Mouse (Mus musculus) activated CD4-positive, CD25-positive, alpha-beta regulatory T cell, adult 9 weeks (primary cell): ENCODE data around the gene Zfp14. TPM values are rescaled to one million over a fixed set of nuclear protein-coding genes. Genes with fewer than 3 reads are reported as not detected.

Source experiments
- polyA plus RNA-seq: library from polyadenylated mRNA; unstranded; fragments of 100-300 nt; shearing (Covaris generic); gene quantifications from one replicate; pipeline ENCODE4 v1.2.1, GENCODE M21; 2017

The Zfp14 gene
- polyA plus RNA-seq, result 6.8 TPM

GRCm38 (mm10) chr7:30050882-30051548, at the start of gene Zfp14:
Zfp14 (minus strand) TSS chr7:30051380.

GRCm38 (mm10) chr7:30094646-30095429, 43.7 kb upstream of the Zfp14 start, which contains the start of gene Zfp260:
Zfp260 (plus strand) TSS chr7:30094777.

GRCm38 (mm10) chr7:30090092-30090969, 39.2 kb upstream of the Zfp14 start, which contains the start of the genes Gm26920 and Zfp566:
Gm26920 (minus strand) TSS chr7:30090410.
Zfp566 (minus strand) TSS chr7:30090527.

GRCm38 (mm10) chr7:30072146-30073028, 21.2 kb upstream of the Zfp14 start, which contains the start of gene Zfp82:
Zfp82 (minus strand) TSS chr7:30072900.

Other genes starting within 250 kb of the Zfp14 start
- 25.7 TPM for gene Zfp790, start 235.3 kb downstream of the Zfp14 start, polyA plus RNA-seq
- 5.5 TPM for gene Zfp940, start 197.7 kb downstream of the Zfp14 start, polyA plus RNA-seq
- 13.5 TPM for gene Zfp420, start 191.4 kb downstream of the Zfp14 start, polyA plus RNA-seq
- gene Zfp27, start 144.8 kb downstream of the Zfp14 start, polyA plus RNA-seq, result 5.6 TPM
- 1.1 TPM for gene Zfp383, start 143.2 kb downstream of the Zfp14 start, polyA plus RNA-seq
- gene Zfp74, start 97.3 kb downstream of the Zfp14 start, polyA plus RNA-seq, result 7.1 TPM
- gene Zfp568, start 67.4 kb downstream of the Zfp14 start, polyA plus RNA-seq, result 5.6 TPM
- gene Zfp82, start 21.5 kb upstream of the Zfp14 start, polyA plus RNA-seq, result 10.5 TPM
- gene Gm26920, start 39.0 kb upstream of the Zfp14 start, polyA plus RNA-seq, result 3.0 TPM
- 9.6 TPM for gene Zfp566, start 39.1 kb upstream of the Zfp14 start, polyA plus RNA-seq
- gene Zfp260, start 43.4 kb upstream of the Zfp14 start, polyA plus RNA-seq, result 106 TPM
- gene Zfp382, start 70.6 kb upstream of the Zfp14 start, polyA plus RNA-seq, result 16.9 TPM
- gene Zfp146, start 118.4 kb upstream of the Zfp14 start, polyA plus RNA-seq, result 32.9 TPM
- 1.0 TPM for gene Cox7a1, start 132.8 kb upstream of the Zfp14 start, polyA plus RNA-seq
- gene Capns1, start 147.4 kb upstream of the Zfp14 start, polyA plus RNA-seq, result 80.5 TPM
- 49.2 TPM for gene Polr2i, start 180.6 kb upstream of the Zfp14 start, polyA plus RNA-seq
- gene Tbcb, start 180.9 kb upstream of the Zfp14 start, polyA plus RNA-seq, result 132 TPM
- gene Ovol3, start 184.3 kb upstream of the Zfp14 start, polyA plus RNA-seq, result not detected
- gene Thap8, start 228.7 kb upstream of the Zfp14 start, polyA plus RNA-seq, result 0.27 TPM
- 6.3 TPM for gene Wdr62, start 229.0 kb upstream of the Zfp14 start, polyA plus RNA-seq
- 7.7 TPM for gene Clip3, start 240.3 kb upstream of the Zfp14 start, polyA plus RNA-seq